Mouse (Mus musculus): ENCODE measurements around the gene Clec2d. TPM values are rescaled to one million over a fixed set of nuclear protein-coding genes. Genes with fewer than 3 reads are reported as not detected.
"Not testable (repeated sequence)": the region's sequence is repeated elsewhere in the genome, so short reads cannot be mapped to it uniquely, and the experiment has no call there.

Gene Clec2d
- total RNA-seq, 2 experiments from 2014 or later, result 4.9 to 6.3 TPM

GRCm38 (mm10) chr6:129184788-129185187 lies 4.4 kb downstream of the Clec2d start:
- no peak for DNase-seq (ENCODE audit: extremely low spot score in 1 of 2, low spot score in 2 of 2)
- intact Hi-C loops (cut with DNase I), result loop anchor here (5.0 to 10.0 kb wide), 2 partner anchors 53 to 290 kb away; partner anchors contain the start of gene BC035044

GRCm38 (mm10) chr6:129186022-129186421 lies 5.6 kb downstream of the Clec2d start:
- no peak for DNase-seq (ENCODE audit: extremely low spot score in 1 of 2, low spot score in 2 of 2)
- intact Hi-C loops (cut with DNase I), result loop anchor here (10.0 kb wide), 1 partner anchor 291 kb away; the partner anchor contains the start of gene BC035044

GRCm38 (mm10) chr6:129186457-129187199 lies 6.2 kb downstream of the Clec2d start:
- no peak for DNase-seq (ENCODE audit: extremely low spot score in 1 of 2, low spot score in 2 of 2)
- intact Hi-C loops (cut with DNase I), result loop anchor here (10.0 kb wide), 1 partner anchor 292 kb away; the partner anchor contains the start of gene BC035044

GRCm38 (mm10) chr6:129187200-129187651 lies 6.8 kb downstream of the Clec2d start:
- no peak for DNase-seq (ENCODE audit: extremely low spot score in 1 of 2, low spot score in 2 of 2)
- intact Hi-C loops (cut with DNase I), result loop anchor here (10.0 kb wide), 1 partner anchor 292 kb away; the partner anchor contains the start of gene BC035044

- intact Hi-C loops (cut with DNase I), result loop anchor here (10.0 kb wide), 1 partner anchor 293 kb away; the partner anchor contains the start of gene BC035044
- not testable (repeated sequence) for DNase-seq (ENCODE audit: extremely low spot score in 1 of 2, low spot score in 2 of 2)
These were observed 7.4 kb downstream of the Clec2d start for GRCm38 (mm10) chr6:129187816-129188215.

GRCm38 (mm10) chr6:129193431-129193830 lies 13.0 kb downstream of the Clec2d start:
- intact Hi-C loops (cut with DNase I), result no loop called here
- DNase-seq (ENCODE audit: extremely low spot score in 1 of 2, low spot score in 2 of 2), result no peak

GRCm38 (mm10) chr6:129200066-129200465 lies 19.7 kb downstream of the Clec2d start:
- DNase-seq (ENCODE audit: extremely low spot score in 1 of 2, low spot score in 2 of 2); intact Hi-C loops (cut with DNase I): not testable (repeated sequence)

GRCm38 (mm10) chr6:129202306-129202705 lies 21.9 kb downstream of the Clec2d start:
- no peak for DNase-seq (ENCODE audit: extremely low spot score in 1 of 2, low spot score in 2 of 2)
- intact Hi-C loops (cut with DNase I), result no loop called here

- no peak for DNase-seq (ENCODE audit: extremely low spot score in 1 of 2, low spot score in 2 of 2)
- intact Hi-C loops (cut with DNase I), result no loop called here
These were observed 23.9 kb downstream of the Clec2d start for GRCm38 (mm10) chr6:129204342-129204741.

GRCm38 (mm10) chr6:129204838-129205237 lies 24.4 kb downstream of the Clec2d start:
- intact Hi-C loops (cut with DNase I), result no loop called here

GRCm38 (mm10) chr6:129208891-129209519 lies 28.6 kb downstream of the Clec2d start:
- DNase-seq (ENCODE audit: extremely low spot score in 1 of 2, low spot score in 2 of 2), result no peak
- intact Hi-C loops (cut with DNase I), result no loop called here

More at GRCm38 (mm10) chr6:129204838-129205237, 24.4 kb downstream of the Clec2d start:
- DNase-seq (ENCODE audit: extremely low spot score in 1 of 2, low spot score in 2 of 2), result no peak

GRCm38 (mm10) chr6:129209785-129210446 lies 29.5 kb downstream of the Clec2d start:
- no peak for DNase-seq (ENCODE audit: extremely low spot score in 1 of 2, low spot score in 2 of 2)
- intact Hi-C loops (cut with DNase I), result no loop called here

GRCm38 (mm10) chr6:129210447-129210790 lies 30.0 kb downstream of the Clec2d start:
- DNase-seq (ENCODE audit: extremely low spot score in 1 of 2, low spot score in 2 of 2), result no peak
- intact Hi-C loops (cut with DNase I), result no loop called here

- intact Hi-C loops (cut with DNase I), result no loop called here
- DNase-seq (ENCODE audit: extremely low spot score in 1 of 2, low spot score in 2 of 2), result no peak
These were observed 32.2 kb downstream of the Clec2d start for GRCm38 (mm10) chr6:129212421-129213195.

- DNase-seq (ENCODE audit: extremely low spot score in 1 of 2, low spot score in 2 of 2), result no peak
- intact Hi-C loops (cut with DNase I), result no loop called here
These were observed 33.1 kb downstream of the Clec2d start for GRCm38 (mm10) chr6:129213497-129213896.

GRCm38 (mm10) chr6:129214263-129214662 lies 33.8 kb downstream of the Clec2d start:
- intact Hi-C loops (cut with DNase I), result no loop called here
- DNase-seq (ENCODE audit: extremely low spot score in 1 of 2, low spot score in 2 of 2), result no peak

- no peak for DNase-seq (ENCODE audit: extremely low spot score in 1 of 2, low spot score in 2 of 2)
- intact Hi-C loops (cut with DNase I), result no loop called here
These were observed 34.6 kb downstream of the Clec2d start for GRCm38 (mm10) chr6:129215053-129215452.

GRCm38 (mm10) chr6:129215886-129216637 lies 35.6 kb downstream of the Clec2d start:
- intact Hi-C loops (cut with DNase I), result no loop called here
- no peak for DNase-seq (ENCODE audit: extremely low spot score in 1 of 2, low spot score in 2 of 2)
